Mouse (Mus musculus): ENCODE data around the gene Aff3. TPM values are rescaled to one million over a fixed set of nuclear protein-coding genes. Genes with fewer than 3 reads are reported as not detected.
A peak's percentile ranks its signal among the peaks of the same experiment; 100 is the strongest.

Gene Aff3
- polyA plus RNA-seq, 1 experiment from 2014 or later = 8.5 TPM

DNA sequence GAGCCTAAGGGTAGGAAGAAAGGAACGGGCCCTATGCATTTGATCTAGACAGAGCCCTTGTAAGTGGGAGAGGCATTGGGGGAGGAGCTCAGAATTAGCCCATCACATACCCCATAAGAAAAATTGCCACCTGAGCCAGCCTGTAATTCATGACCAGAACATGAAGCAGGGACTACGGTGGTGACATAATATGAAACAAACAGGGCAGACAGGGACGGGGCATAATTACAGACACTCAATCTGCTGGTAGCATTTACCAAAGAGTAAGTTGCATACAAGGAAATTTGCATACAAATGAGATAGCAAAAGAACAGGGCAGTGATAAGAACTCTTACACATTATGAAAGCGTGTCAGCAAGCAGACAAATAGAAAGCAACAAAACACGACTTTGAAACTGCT is 6.3 kb upstream of the Aff3 start:
- H3K36me3 ChIP-seq = no peaks in the 10 kb centered on the region
- no peak overlapping the region for H3K27ac ChIP-seq
- ATAC-seq = no peak
- H3K27me3 ChIP-seq (replicated peaks) = no peaks in the 10 kb centered on the region
- H3K9me3 ChIP-seq = no peaks in the 10 kb centered on the region
- 71% methylated on average over 5 of the region's 5 CpGs for WGBS
- H3K4me3 ChIP-seq (replicated peaks) = no peak overlapping the region
- H3K4me1 ChIP-seq (replicated peaks) = peaks cover 3% of the 10 kb centered on the region; the same call in 1 of the 2 replicates
- H3K9ac ChIP-seq = no peak overlapping the region
- no peak overlapping the region for H3K4me2 ChIP-seq (replicated peaks)

DNA sequence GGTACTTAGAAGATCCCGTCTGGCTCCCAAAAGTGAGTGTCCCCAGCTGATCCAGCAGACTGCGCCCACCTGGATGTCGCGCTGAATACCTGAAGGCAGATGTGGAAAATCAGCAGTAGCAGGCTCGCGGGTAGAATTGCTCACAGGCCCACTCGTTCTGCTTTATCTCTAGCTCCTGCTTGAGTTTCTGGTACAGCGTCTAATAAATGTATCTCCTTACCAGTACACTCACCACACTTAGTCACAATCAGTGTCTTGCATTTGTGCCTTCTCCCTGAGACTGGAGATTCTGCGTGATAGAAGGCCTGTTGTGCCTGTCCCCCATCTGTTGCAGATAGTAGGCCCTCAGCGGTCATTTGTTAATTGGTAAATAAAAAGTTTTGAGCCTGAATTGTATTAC is 3.6 kb upstream of the Aff3 start:
- 86% methylated on average over 10 of the region's 10 CpGs for WGBS
- Histone ChIP-seq H3K27ac (no peak overlapping the region), H3K36me3 (no peaks in the 10 kb centered on the region)

DNA sequence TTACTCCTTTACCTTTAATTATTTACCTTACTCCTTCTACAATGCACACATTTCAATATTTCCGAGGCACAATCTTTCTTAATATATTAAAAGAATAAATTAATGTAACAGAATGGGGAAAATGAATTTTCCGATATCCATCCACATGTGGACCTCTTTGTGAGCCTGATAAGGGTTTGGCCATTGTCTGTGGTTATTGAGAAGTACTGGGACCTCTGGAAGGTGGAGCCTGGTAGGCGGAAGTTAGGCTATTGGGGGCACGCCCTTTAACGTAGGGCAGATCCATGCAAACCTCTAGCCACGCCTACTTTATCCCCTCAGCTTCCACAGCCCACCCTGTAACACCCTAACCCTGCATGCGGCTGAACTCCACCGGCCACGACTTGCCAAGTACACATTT is 3.1 kb upstream of the Aff3 start:
- no peak overlapping the region for H3K4me3 ChIP-seq (replicated peaks)
- no peaks in the 10 kb centered on the region for H3K36me3 ChIP-seq
- H3K4me1 ChIP-seq (replicated peaks) = peaks cover 8% of the 10 kb centered on the region; the same call in 1 of the 2 replicates
- H3K4me2 ChIP-seq (replicated peaks) = no peak overlapping the region
- 82% methylated on average over 9 of the region's 9 CpGs for WGBS
- H3K27me3 ChIP-seq (replicated peaks) = no peaks in the 10 kb centered on the region
- H3K9me3 ChIP-seq = no peaks in the 10 kb centered on the region
- H3K27ac ChIP-seq = no peak overlapping the region
- H3K9ac ChIP-seq = no peak overlapping the region
- no peak for ATAC-seq

More for the DNA sequence above, 3.6 kb upstream of the Aff3 start:
- Histone ChIP-seq H3K9me3 (no peaks in the 10 kb centered on the region), H3K4me3 (replicated peaks) (no peak overlapping the region), H3K9ac (no peak overlapping the region), H3K27me3 (replicated peaks) (no peaks in the 10 kb centered on the region), H3K4me2 (replicated peaks) (no peak overlapping the region), H3K4me1 (replicated peaks) (peaks cover 8% of the 10 kb centered on the region; the same call in 1 of the 2 replicates)
- ATAC-seq = no peak

DNA sequence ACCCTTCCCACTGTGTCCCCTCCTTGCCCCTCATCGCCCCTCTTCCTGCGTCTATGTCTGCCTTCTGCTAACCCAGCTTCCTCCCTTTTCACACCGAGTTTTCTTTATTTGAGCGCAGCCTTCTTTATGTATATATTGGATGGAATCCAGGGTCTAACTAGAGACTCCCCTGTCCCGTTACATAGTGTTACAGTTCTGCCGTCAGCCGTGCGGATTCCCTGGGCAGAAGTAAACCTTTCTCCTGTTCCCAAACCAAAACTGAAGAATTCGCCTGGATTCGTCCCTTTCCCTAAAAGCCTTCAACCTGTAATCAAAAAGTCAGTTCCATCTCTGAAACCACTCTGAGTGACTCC is 2.0 kb upstream of the Aff3 start:
- Histone ChIP-seq H3K27ac (peak overlapping the region; percentile 71), H3K4me1 (replicated peaks) (peaks cover 8% of the 10 kb centered on the region; the same call in 1 of the 2 replicates), H3K9ac (no peak overlapping the region), H3K4me3 (replicated peaks) (no peak overlapping the region), H3K9me3 (no peaks in the 10 kb centered on the region), H3K27me3 (replicated peaks) (no peaks in the 10 kb centered on the region), H3K36me3 (no peaks in the 10 kb centered on the region), H3K4me2 (replicated peaks) (no peak overlapping the region)
- 36% methylated on average over 10 of the region's 10 CpGs for WGBS
- ATAC-seq = peak; percentile 72

DNA sequence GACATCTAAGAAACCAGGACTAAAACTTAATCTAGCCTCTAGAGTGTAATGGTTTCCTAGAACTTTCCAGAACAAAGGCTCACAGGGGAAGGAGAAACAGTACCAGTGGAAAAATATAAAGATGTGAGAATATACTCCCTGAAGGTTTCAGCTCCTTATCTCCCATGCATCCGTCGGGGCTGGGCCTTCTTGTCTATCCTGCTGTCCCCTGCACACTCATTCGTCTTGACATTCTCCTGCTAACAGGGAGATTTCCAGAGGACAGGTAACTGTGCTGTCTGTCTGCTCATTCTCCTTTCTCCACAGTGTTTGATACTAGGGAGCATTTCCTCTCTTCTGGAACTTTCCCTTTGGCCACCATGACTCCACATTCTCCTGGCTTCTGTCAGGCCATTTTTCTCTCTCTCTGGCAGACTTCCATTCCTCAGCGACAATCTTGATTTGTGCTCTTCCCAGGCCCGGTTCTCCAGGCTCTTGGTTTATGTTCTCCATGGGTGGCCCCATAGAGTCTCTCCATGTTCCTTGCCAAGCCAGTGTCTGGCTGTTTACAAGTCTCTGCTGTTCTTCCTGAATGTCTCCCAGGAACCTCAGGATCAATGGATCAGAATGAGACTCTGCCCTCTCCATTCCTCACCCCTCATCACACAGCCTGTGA is 1.5 kb upstream of the Aff3 start:
- Histone ChIP-seq H3K4me2 (replicated peaks) (no peak overlapping the region), H3K27ac (peak overlapping the region; percentile 71), H3K9me3 (no peaks in the 10 kb centered on the region), H3K4me3 (replicated peaks) (no peak overlapping the region), H3K27me3 (replicated peaks) (no peaks in the 10 kb centered on the region), H3K4me1 (replicated peaks) (peaks cover 8% of the 10 kb centered on the region; the same call in 1 of the 2 replicates), H3K36me3 (no peaks in the 10 kb centered on the region), H3K9ac (no peak overlapping the region)
- 43% methylated on average over 5 of the region's 5 CpGs for WGBS
- ATAC-seq = peak; percentile 90

DNA sequence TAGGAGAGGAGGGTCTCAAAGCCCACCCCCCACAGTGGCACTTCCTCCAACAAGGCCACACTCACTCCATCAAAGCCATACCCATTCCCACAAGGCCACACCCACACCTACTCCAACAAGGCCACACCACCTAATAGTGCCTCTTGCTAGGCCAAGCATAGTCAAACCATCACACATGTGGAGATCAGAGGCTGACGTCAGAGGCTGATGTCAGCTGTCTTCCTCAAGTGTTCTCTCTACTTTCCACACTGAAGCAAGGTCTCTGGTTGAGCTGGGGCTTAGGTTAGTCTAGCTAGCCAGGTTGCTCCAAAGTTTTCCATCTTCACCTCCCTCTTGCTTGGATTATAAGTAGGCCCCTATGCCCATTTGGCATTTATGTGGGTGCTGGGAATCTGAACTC is 856 bp upstream of the Aff3 start:
- no peak overlapping the region for H3K9ac ChIP-seq
- H3K4me2 ChIP-seq (replicated peaks) = no peak overlapping the region
- no peaks in the 10 kb centered on the region for H3K9me3 ChIP-seq
- 0 out of 2 replicates have a peak overlapping the region, but pooled peaks have one; percentile 71 for H3K27ac ChIP-seq
- no peaks in the 10 kb centered on the region for H3K36me3 ChIP-seq
- peaks cover 8% of the 10 kb centered on the region; the same call in 1 of the 2 replicates for H3K4me1 ChIP-seq (replicated peaks)
- H3K27me3 ChIP-seq (replicated peaks) = no peaks in the 10 kb centered on the region
- no peak overlapping the region for H3K4me3 ChIP-seq (replicated peaks)
- 67% methylated on average over 1 of the region's 1 CpGs for WGBS
- ATAC-seq = no peak

DNA sequence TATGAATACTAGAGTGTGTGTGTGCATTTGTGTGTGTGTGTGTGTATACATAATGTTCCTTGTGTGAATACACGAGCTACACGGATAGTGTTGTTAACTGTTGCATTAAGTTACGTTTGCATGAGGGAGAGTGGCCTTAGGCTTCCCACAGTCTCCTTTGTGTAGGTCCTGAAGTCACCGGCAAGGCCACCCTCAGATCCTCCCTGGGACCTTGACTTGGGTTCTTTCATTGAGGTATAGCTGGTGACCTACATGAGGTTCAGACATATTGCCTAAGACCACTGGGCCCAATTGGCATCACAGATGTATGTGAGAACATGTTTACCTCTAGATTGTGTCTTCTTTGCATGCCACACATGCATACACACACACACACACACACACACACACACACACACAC is 494 bp downstream of the Aff3 start:
- Histone ChIP-seq H3K4me1 (replicated peaks) (peaks cover 8% of the 10 kb centered on the region; the same call in 1 of the 2 replicates), H3K27ac (no peak overlapping the region), H3K9ac (no peak overlapping the region), H3K36me3 (no peaks in the 10 kb centered on the region), H3K9me3 (no peaks in the 10 kb centered on the region), H3K4me3 (replicated peaks) (no peak overlapping the region), H3K27me3 (replicated peaks) (no peaks in the 10 kb centered on the region), H3K4me2 (replicated peaks) (no peak overlapping the region)
- no peak for ATAC-seq
- 92% methylated on average over 4 of the region's 4 CpGs for WGBS

DNA sequence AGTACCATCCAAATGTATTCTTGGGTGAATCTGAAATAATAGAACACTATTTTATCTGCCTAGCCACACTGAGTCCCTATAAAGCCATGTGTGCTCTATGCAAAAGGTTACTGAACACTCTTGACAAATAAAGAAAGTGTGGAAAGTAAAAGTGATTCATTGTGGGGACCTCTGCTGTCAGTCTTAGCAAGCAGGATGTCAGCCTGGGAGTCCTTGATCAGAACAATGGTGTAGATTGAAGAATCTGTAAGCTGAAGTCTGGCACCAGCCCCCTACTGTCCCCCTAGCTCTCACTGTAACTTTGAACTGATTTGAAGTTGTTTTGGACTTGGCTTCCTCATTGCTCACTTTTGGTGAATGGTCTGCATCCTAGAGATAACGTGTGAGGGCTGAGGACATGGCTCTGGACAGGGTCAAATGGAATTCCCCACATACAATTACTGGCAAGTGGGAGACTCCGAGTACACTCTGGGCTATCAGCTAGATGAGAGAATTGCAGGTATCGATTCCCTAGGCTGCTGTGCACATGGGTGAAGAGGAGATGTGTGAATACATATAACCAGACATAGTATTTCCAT is 2.0 kb downstream of the Aff3 start:
- 71% methylated on average over 3 of the region's 3 CpGs for WGBS
- no peak overlapping the region for H3K4me2 ChIP-seq (replicated peaks)

DNA sequence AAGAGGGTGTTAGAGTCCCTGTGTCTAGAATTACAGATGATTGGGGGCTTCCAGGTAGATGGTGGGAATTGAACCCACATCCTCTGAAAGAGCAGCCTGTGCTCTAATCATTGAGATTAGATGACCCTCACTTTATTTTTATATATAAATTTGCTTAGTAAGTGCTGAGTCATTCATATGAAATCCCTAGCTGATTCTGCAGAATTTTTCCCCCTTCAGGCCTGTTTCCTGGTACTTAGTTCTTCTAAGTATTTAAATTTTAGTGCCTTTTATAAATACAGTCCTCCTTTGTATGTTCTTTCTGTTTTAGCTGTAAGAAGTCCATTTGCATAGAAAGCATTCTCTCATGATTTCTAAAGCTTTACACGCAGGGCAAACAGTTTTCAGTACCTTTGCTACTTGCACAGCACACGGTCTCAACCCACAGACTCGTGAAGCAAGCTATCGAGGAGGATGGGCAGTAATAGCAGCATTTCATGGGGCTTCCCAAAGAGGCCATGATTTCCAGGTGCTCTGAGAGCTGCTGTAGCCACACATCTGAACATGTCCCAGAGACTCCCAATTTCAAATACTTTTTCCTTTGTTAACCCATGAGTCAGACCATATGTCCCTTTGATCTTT is 5.7 kb downstream of the Aff3 start:
- no peaks in the 10 kb centered on the region for H3K27me3 ChIP-seq (replicated peaks)
- H3K9ac ChIP-seq = no peak overlapping the region
- H3K4me2 ChIP-seq (replicated peaks) = no peak overlapping the region
- no peaks in the 10 kb centered on the region for H3K4me1 ChIP-seq (replicated peaks)
- no peak overlapping the region for H3K4me3 ChIP-seq (replicated peaks)
- no peaks in the 10 kb centered on the region for H3K36me3 ChIP-seq
- no peak overlapping the region for H3K27ac ChIP-seq
- H3K9me3 ChIP-seq = no peaks in the 10 kb centered on the region
- WGBS = 82% methylated on average over 4 of the region's 4 CpGs
- ATAC-seq = no peak

More for the DNA sequence above, 2.0 kb downstream of the Aff3 start:
- H3K9me3 ChIP-seq = no peaks in the 10 kb centered on the region
- H3K36me3 ChIP-seq = no peaks in the 10 kb centered on the region
- ATAC-seq = no peak
- no peak overlapping the region for H3K9ac ChIP-seq
- no peaks in the 10 kb centered on the region for H3K27me3 ChIP-seq (replicated peaks)
- no peak overlapping the region for H3K4me3 ChIP-seq (replicated peaks)
- H3K27ac ChIP-seq = no peak overlapping the region
- peaks cover 8% of the 10 kb centered on the region; the same call in 1 of the 2 replicates for H3K4me1 ChIP-seq (replicated peaks)

DNA sequence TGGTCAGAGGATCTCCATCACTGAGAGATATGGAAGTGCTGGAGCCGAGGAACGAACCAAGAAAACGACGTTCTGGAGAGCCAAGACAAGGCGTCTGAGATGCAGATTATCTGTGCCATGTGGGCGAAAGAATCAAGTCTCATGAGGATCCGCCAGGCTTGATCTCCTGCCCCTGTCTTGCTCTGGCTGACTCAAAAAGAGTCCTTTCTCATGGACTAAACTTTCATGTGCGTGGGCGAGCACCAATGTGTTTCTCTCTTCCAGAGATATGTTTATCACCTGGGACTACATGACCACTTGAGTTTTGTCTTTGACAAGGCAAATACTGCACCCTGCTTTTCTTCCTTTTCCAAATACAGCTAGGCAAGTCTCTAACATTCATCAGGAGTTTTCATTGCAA is 6.4 kb downstream of the Aff3 start:
- WGBS = 87% methylated on average over 9 of the region's 9 CpGs
- no peaks in the 10 kb centered on the region for H3K36me3 ChIP-seq
- no peaks in the 10 kb centered on the region for H3K4me1 ChIP-seq (replicated peaks)
- H3K4me2 ChIP-seq (replicated peaks) = no peak overlapping the region
- no peak for ATAC-seq
- no peak overlapping the region for H3K4me3 ChIP-seq (replicated peaks)
- H3K27ac ChIP-seq = no peak overlapping the region
- no peaks in the 10 kb centered on the region for H3K9me3 ChIP-seq
- H3K9ac ChIP-seq = no peak overlapping the region
- H3K27me3 ChIP-seq (replicated peaks) = no peaks in the 10 kb centered on the region

DNA sequence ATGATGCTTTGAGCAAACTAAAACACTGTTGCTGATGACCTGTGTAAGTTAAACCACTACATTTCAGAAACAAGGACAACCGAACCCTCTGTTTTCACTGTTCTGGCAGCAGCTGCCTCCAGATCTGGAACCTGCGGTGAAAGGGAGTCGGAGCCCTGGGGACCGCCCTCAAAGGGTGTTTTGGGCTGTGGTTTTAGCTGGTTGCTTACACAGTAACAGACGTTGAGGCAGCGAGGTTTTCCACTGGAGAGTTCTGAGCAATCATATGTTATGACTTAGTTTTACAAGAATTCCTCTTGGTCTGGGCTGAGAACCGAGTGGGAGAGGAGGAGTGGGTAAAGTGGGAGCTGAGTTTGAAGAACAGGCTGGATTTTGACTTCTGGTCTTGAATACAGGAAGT is 7.1 kb downstream of the Aff3 start:
- WGBS = 57% methylated on average over 7 of the region's 7 CpGs
- Histone ChIP-seq H3K4me1 (replicated peaks) (no peaks in the 10 kb centered on the region), H3K27ac (no peak overlapping the region), H3K4me3 (replicated peaks) (no peak overlapping the region), H3K9me3 (no peaks in the 10 kb centered on the region), H3K4me2 (replicated peaks) (no peak overlapping the region), H3K27me3 (replicated peaks) (no peaks in the 10 kb centered on the region), H3K9ac (no peak overlapping the region), H3K36me3 (no peaks in the 10 kb centered on the region)
- no peak for ATAC-seq

DNA sequence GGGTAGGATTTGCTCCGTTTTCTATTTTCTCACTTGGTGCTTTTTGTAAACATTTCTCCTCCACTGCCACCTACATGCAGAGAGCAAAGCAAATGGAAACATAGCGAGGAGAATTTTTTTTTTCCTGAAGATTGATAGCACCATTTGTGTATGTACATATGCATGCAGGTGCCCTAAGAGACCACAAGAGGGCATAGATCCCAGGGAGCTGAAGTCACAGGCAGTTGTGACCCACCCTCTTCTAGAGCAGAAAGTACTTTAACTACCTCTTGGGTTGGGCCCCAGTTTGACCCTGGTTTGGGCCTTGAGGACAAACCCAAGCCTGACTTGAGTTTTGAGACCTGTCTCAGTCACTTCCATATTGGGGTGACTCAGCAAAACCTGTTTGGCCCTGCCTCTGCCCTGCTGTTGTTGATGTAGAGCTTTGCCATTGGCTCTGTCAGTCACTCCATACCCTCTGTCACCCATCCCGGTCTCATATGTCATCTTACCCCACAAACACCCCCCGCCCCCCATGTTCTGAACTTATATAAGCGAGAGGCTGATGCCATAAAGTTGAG is 9.7 kb downstream of the Aff3 start:
- H3K9me3 ChIP-seq = no peaks in the 10 kb centered on the region
- no peak overlapping the region for H3K4me3 ChIP-seq (replicated peaks)
- no peaks in the 10 kb centered on the region for H3K4me1 ChIP-seq (replicated peaks)
- WGBS = 94% methylated on average over 5 of the region's 5 CpGs
- H3K9ac ChIP-seq = no peak overlapping the region
- H3K27ac ChIP-seq = no peak overlapping the region
- no peak for ATAC-seq
- H3K36me3 ChIP-seq = no peaks in the 10 kb centered on the region
- no peaks in the 10 kb centered on the region for H3K27me3 ChIP-seq (replicated peaks)
- no peak overlapping the region for H3K4me2 ChIP-seq (replicated peaks)

Measured in intestine, embryonic 15.5 days (tissue).